Mouse (Mus musculus): ENCODE measurements around the gene Il12a. TPM values are rescaled to one million over a fixed set of nuclear protein-coding genes. Genes with fewer than 3 reads are reported as not detected.

Gene Il12a
- not detected in 2 replicates for polyA plus RNA-seq (2014; fragmentation: Nextera tagmentation; extraction: Ambion mirVana)

GRCm38 (mm10) chr3:68690344-68690743 is at the start of gene Il12a:
Gene Il12a (plus strand): TSS chr3:68690644.
- Histone ChIP-seq H3K27ac (replicated peaks; ENCODE audit: low read depth, low read length) (no peak within 1 kb of the TSS), H3K4me1 (ENCODE audit: control insufficient read depth, insufficient read depth, low read length) (no peaks in the 10 kb centered on the region), H3K4me2 (ENCODE audit: low read depth, low read length) (no peak within 1 kb of the TSS), H3K27me3 (ENCODE audit: control insufficient read depth, insufficient read depth, low read length) (no peaks in the 10 kb centered on the region), H3K9ac (replicated peaks; ENCODE audit: low read length) (no peak within 1 kb of the TSS), H3K36me3 (replicated peaks; ENCODE audit: control insufficient read depth, insufficient read depth, low read depth, low read length) (no peaks in the 10 kb centered on the region), H3K9me3 (replicated peaks; ENCODE audit: control insufficient read depth, low read length) (no peaks in the 10 kb centered on the region), H3K4me3 (ENCODE audit: low read depth, low read length) (no peak within 1 kb of the TSS)
- DNase-seq (ENCODE audit: low spot score) (no peak), ATAC-seq (replicated peaks; ENCODE audit: insufficient number of reproducible peaks, low FRiP score, low TSS enrichment, low read depth) (no peak)
- WGBS: 93% methylated on average over 4 of the region's 4 CpGs

GRCm38 (mm10) chr3:68642935-68643334 is 47.5 kb upstream of the Il12a start:
- H3K9me3 ChIP-seq (replicated peaks; ENCODE audit: control insufficient read depth, low read length): no peaks in the 10 kb centered on the region
- H3K27me3 ChIP-seq (ENCODE audit: control insufficient read depth, insufficient read depth, low read length): no peaks in the 10 kb centered on the region
- no peak overlapping the region for H3K4me2 ChIP-seq (ENCODE audit: low read depth, low read length)
- no peak overlapping the region for H3K27ac ChIP-seq (replicated peaks; ENCODE audit: low read depth, low read length)
- no peak for DNase-seq (ENCODE audit: low spot score)
- H3K4me1 ChIP-seq (ENCODE audit: control insufficient read depth, insufficient read depth, low read length): no peaks in the 10 kb centered on the region
- no peak overlapping the region for H3K4me3 ChIP-seq (ENCODE audit: low read depth, low read length)
- no peaks in the 10 kb centered on the region for H3K36me3 ChIP-seq (replicated peaks; ENCODE audit: control insufficient read depth, insufficient read depth, low read depth, low read length)
- H3K9ac ChIP-seq (replicated peaks; ENCODE audit: low read length): no peak overlapping the region
- no peak for ATAC-seq (replicated peaks; ENCODE audit: insufficient number of reproducible peaks, low FRiP score, low TSS enrichment, low read depth)
- 84% methylated on average over 7 of the region's 7 CpGs for WGBS

- no peaks in the 10 kb centered on the region for H3K36me3 ChIP-seq (replicated peaks; ENCODE audit: control insufficient read depth, insufficient read depth, low read depth, low read length)
- H3K4me3 ChIP-seq (ENCODE audit: low read depth, low read length): no peak overlapping the region
- DNase-seq (ENCODE audit: low spot score) (no peak), ATAC-seq (replicated peaks; ENCODE audit: insufficient number of reproducible peaks, low FRiP score, low TSS enrichment, low read depth) (no peak)
- H3K9me3 ChIP-seq (replicated peaks; ENCODE audit: control insufficient read depth, low read length): no peaks in the 10 kb centered on the region
- no peaks in the 10 kb centered on the region for H3K4me1 ChIP-seq (ENCODE audit: control insufficient read depth, insufficient read depth, low read length)
- H3K27me3 ChIP-seq (ENCODE audit: control insufficient read depth, insufficient read depth, low read length): no peaks in the 10 kb centered on the region
- H3K9ac ChIP-seq (replicated peaks; ENCODE audit: low read length): no peak overlapping the region
- H3K4me2 ChIP-seq (ENCODE audit: low read depth, low read length): no peak overlapping the region
- WGBS: 88% methylated on average over 6 of the region's 6 CpGs
- no peak overlapping the region for H3K27ac ChIP-seq (replicated peaks; ENCODE audit: low read depth, low read length)
Observed at GRCm38 (mm10) chr3:68646387-68647130, 43.9 kb upstream of the Il12a start.

- whole genome bisulfite sequencing: 89% methylated on average over 3 of the region's 3 CpGs
- Histone ChIP-seq H3K4me2 (ENCODE audit: low read depth, low read length) (no peak overlapping the region), H3K4me3 (ENCODE audit: low read depth, low read length) (no peak overlapping the region), H3K36me3 (replicated peaks; ENCODE audit: control insufficient read depth, insufficient read depth, low read depth, low read length) (no peaks in the 10 kb centered on the region), H3K9ac (replicated peaks; ENCODE audit: low read length) (no peak overlapping the region), H3K27me3 (ENCODE audit: control insufficient read depth, insufficient read depth, low read length) (no peaks in the 10 kb centered on the region), H3K4me1 (ENCODE audit: control insufficient read depth, insufficient read depth, low read length) (no peaks in the 10 kb centered on the region), H3K27ac (replicated peaks; ENCODE audit: low read depth, low read length) (no peak overlapping the region), H3K9me3 (replicated peaks; ENCODE audit: control insufficient read depth, low read length) (no peaks in the 10 kb centered on the region)
- ATAC-seq (replicated peaks; ENCODE audit: insufficient number of reproducible peaks, low FRiP score, low TSS enrichment, low read depth) (no peak), DNase-seq (ENCODE audit: low spot score) (no peak)
Observed at GRCm38 (mm10) chr3:68647282-68647681, 43.2 kb upstream of the Il12a start.

GRCm38 (mm10) chr3:68650251-68650650 is 40.2 kb upstream of the Il12a start:
- Histone ChIP-seq H3K27ac (replicated peaks; ENCODE audit: low read depth, low read length) (no peak overlapping the region), H3K9ac (replicated peaks; ENCODE audit: low read length) (no peak overlapping the region), H3K36me3 (replicated peaks; ENCODE audit: control insufficient read depth, insufficient read depth, low read depth, low read length) (no peaks in the 10 kb centered on the region), H3K4me1 (ENCODE audit: control insufficient read depth, insufficient read depth, low read length) (no peaks in the 10 kb centered on the region), H3K4me2 (ENCODE audit: low read depth, low read length) (no peak overlapping the region), H3K27me3 (ENCODE audit: control insufficient read depth, insufficient read depth, low read length) (no peaks in the 10 kb centered on the region), H3K4me3 (ENCODE audit: low read depth, low read length) (no peak overlapping the region), H3K9me3 (replicated peaks; ENCODE audit: control insufficient read depth, low read length) (no peaks in the 10 kb centered on the region)
- DNase-seq (ENCODE audit: low spot score) (no peak), ATAC-seq (replicated peaks; ENCODE audit: insufficient number of reproducible peaks, low FRiP score, low TSS enrichment, low read depth) (no peak)
- WGBS: 91% methylated on average over 3 of the region's 3 CpGs

GRCm38 (mm10) chr3:68656607-68657352 is 33.7 kb upstream of the Il12a start:
- Histone ChIP-seq H3K9me3 (replicated peaks; ENCODE audit: control insufficient read depth, low read length) (no peaks in the 10 kb centered on the region), H3K9ac (replicated peaks; ENCODE audit: low read length) (no peak overlapping the region), H3K4me3 (ENCODE audit: low read depth, low read length) (no peak overlapping the region), H3K27me3 (ENCODE audit: control insufficient read depth, insufficient read depth, low read length) (no peaks in the 10 kb centered on the region), H3K4me1 (ENCODE audit: control insufficient read depth, insufficient read depth, low read length) (no peaks in the 10 kb centered on the region), H3K27ac (replicated peaks; ENCODE audit: low read depth, low read length) (no peak overlapping the region), H3K36me3 (replicated peaks; ENCODE audit: control insufficient read depth, insufficient read depth, low read depth, low read length) (no peaks in the 10 kb centered on the region), H3K4me2 (ENCODE audit: low read depth, low read length) (no peak overlapping the region)
- 74% methylated on average over 4 of the region's 4 CpGs for WGBS
- no peak for DNase-seq (ENCODE audit: low spot score)
- ATAC-seq (replicated peaks; ENCODE audit: insufficient number of reproducible peaks, low FRiP score, low TSS enrichment, low read depth): no peak

- Histone ChIP-seq H3K9me3 (replicated peaks; ENCODE audit: control insufficient read depth, low read length) (no peaks in the 10 kb centered on the region), H3K4me1 (ENCODE audit: control insufficient read depth, insufficient read depth, low read length) (no peaks in the 10 kb centered on the region), H3K36me3 (replicated peaks; ENCODE audit: control insufficient read depth, insufficient read depth, low read depth, low read length) (no peaks in the 10 kb centered on the region), H3K9ac (replicated peaks; ENCODE audit: low read length) (no peak overlapping the region), H3K4me2 (ENCODE audit: low read depth, low read length) (no peak overlapping the region), H3K27me3 (ENCODE audit: control insufficient read depth, insufficient read depth, low read length) (no peaks in the 10 kb centered on the region), H3K4me3 (ENCODE audit: low read depth, low read length) (no peak overlapping the region), H3K27ac (replicated peaks; ENCODE audit: low read depth, low read length) (no peak overlapping the region)
- WGBS: 26% methylated on average over 9 of the region's 9 CpGs
- DNase-seq (ENCODE audit: low spot score) (no peak), ATAC-seq (replicated peaks; ENCODE audit: insufficient number of reproducible peaks, low FRiP score, low TSS enrichment, low read depth) (no peak)
Observed at GRCm38 (mm10) chr3:68657589-68658245, 32.7 kb upstream of the Il12a start.

GRCm38 (mm10) chr3:68659996-68660395 is 30.4 kb upstream of the Il12a start:
- ATAC-seq (replicated peaks; ENCODE audit: insufficient number of reproducible peaks, low FRiP score, low TSS enrichment, low read depth): no peak
- no peak overlapping the region for H3K9ac ChIP-seq (replicated peaks; ENCODE audit: low read length)
- no peaks in the 10 kb centered on the region for H3K4me1 ChIP-seq (ENCODE audit: control insufficient read depth, insufficient read depth, low read length)
- H3K27ac ChIP-seq (replicated peaks; ENCODE audit: low read depth, low read length): no peak overlapping the region
- no peak overlapping the region for H3K4me2 ChIP-seq (ENCODE audit: low read depth, low read length)
- no peaks in the 10 kb centered on the region for H3K9me3 ChIP-seq (replicated peaks; ENCODE audit: control insufficient read depth, low read length)
- H3K4me3 ChIP-seq (ENCODE audit: low read depth, low read length): no peak overlapping the region
- no peak for DNase-seq (ENCODE audit: low spot score)
- WGBS: 94% methylated on average over 6 of the region's 6 CpGs
- H3K36me3 ChIP-seq (replicated peaks; ENCODE audit: control insufficient read depth, insufficient read depth, low read depth, low read length): no peaks in the 10 kb centered on the region
- H3K27me3 ChIP-seq (ENCODE audit: control insufficient read depth, insufficient read depth, low read length): no peaks in the 10 kb centered on the region
